Mouse (Mus musculus) layer of hippocampus, postnatal 36 days (tissue): ENCODE results near the gene Olfr930. TPM values are rescaled to one million over a fixed set of nuclear protein-coding genes. Genes with fewer than 3 reads are reported as not detected.

ENCODE experiments used
- DNase-seq, 2 experiments: peaks; one replicate each; pipeline ENCODE4 v3.0.0; 2022
- total RNA-seq, 2 experiments: library from RNA; stranded (reverse); gene quantifications; 2 replicates each; pipeline ENCODE4 v1.2.3; 2021

Gene Olfr930
- not detected for total RNA-seq

DNA sequence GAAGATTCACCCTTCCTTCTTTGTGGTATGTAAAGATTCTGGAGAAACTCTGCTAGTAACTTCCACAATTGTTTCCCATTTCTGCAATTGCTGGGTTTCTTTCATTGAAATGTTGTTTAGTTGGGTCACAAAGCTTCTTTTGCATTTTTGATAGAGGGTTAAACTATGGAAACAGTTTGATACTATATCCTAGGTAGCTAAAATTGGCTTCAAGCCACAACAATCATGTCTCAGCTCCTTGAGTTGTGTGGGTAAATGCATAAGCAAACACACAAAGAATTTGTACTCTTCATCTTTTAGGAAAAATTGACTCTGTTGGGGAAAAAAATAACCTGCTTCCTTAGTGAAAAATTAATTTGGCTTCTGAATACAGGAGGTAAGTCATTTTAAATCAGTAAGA, at the start of gene Olfr930:
Gene Olfr930 (plus strand): TSS at position 301 of the 400 bp plus-strand sequence.
- DNase-seq = no peak

DNA sequence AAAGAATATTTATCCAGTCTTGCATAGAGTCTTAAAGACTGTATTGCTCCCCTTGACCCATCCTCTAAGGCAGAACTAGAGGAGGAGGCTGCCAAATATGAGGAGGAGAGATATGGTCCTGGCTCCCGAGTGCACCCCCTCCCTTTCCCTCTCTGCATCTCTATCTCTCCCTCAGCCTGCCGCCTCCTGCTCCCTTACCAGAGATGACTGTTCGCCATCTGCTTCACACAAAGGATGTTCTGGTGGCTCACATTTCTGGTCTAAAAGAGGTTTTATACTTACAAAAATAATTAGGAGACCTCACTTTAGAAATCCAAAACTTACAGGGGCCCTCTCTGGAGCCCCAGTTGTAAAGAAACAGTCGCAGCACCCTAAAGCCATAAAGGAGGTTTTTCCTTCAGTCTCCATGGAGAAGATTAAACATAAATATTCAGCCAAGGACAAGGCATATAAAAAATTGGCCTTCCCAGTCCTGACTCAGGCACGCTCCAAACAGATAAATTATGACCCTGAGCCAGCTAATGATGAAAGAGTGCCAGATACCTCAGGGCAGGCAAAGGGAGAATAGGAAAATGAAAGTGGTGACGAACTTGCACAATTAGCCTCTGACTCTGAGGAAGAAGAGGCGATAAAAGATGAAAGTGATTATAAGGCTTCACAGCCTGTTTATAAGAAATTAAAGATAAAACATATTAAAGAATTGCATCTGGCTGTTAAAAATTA, 24.0 kb downstream of the Olfr930 start:
- peak; percentile 11 to 19 for DNase-seq

DNA sequence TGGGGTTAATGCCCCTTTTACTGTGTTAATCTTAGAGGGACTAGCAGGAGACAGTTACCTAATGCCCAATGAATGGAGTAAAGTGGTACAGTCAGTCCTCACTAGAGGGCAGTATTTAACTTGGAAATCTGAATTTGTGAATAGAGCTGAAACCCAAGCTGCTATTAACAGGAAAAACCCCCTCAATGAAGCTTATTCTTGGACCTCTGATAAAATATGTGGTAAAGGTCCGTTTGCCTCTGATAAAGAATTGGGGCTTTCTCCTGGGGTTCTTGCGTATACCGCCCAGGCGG, 24.5 kb downstream of the Olfr930 start:
- DNase-seq = no peak

DNA sequence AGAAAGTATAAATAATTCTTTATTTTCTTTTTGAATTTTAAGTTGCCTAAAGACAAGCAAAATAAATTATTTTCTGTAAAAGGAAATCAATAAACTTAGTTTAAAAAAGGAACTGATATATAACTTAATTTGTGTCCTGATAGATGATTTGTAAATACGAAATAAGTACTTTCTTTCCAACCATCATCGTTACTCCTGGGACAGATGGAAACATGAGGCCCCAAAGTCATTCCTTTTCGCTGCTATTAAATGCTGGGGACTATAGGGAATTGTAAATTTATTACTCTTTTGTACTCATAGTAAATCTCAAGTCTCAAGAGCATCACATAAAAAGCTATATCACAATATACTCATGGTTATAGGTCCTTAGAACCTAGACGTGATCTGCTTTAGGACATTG, 42.4 kb downstream of the Olfr930 start, which contains the start of gene Olfr933:
Gene Olfr933 (plus strand): TSS at position 301 of the 400 bp plus-strand sequence.
- DNase-seq = no peak

Other genes with a start within 250 kb of the Olfr930 start
- not detected for gene Olfr919, start 226.1 kb upstream of the Olfr930 start, total RNA-seq
- gene Vwa5a, start 211.5 kb upstream of the Olfr930 start, total RNA-seq = 10 to 100 TPM in 1 of 2 experiments, 1 to 10 TPM in 1; 9.3 to 15.3 TPM
- under 1 TPM in 1 of 2 experiments, not detected in 1; 0.07 TPM for gene Olfr920, start 177.5 kb upstream of the Olfr930 start, total RNA-seq
- not detected for gene Olfr921, start 156.7 kb upstream of the Olfr930 start, total RNA-seq
- gene Olfr922, start 115.2 kb upstream of the Olfr930 start, total RNA-seq = not detected
- not detected for gene Olfr923, start 103.3 kb upstream of the Olfr930 start, total RNA-seq
- not detected for gene Olfr924, start 85.4 kb upstream of the Olfr930 start, total RNA-seq
- not detected for gene Olfr26, start 74.7 kb upstream of the Olfr930 start, total RNA-seq
- not detected for gene Olfr926, start 52.7 kb upstream of the Olfr930 start, total RNA-seq
- under 1 TPM in 1 of 2 experiments, not detected in 1; 0.13 TPM for gene Olfr933, start 42.5 kb downstream of the Olfr930 start, total RNA-seq
- gene Olfr934, start 58.5 kb downstream of the Olfr930 start, total RNA-seq = not detected
- not detected for gene Olfr935, start 69.9 kb downstream of the Olfr930 start, total RNA-seq
- gene Olfr146, start 93.6 kb downstream of the Olfr930 start, total RNA-seq = not detected
- not detected for gene Olfr937, start 135.1 kb downstream of the Olfr930 start, total RNA-seq
- not detected for gene Olfr938, start 149.1 kb downstream of the Olfr930 start, total RNA-seq
- not detected for gene Olfr27, start 198.3 kb downstream of the Olfr930 start, total RNA-seq
- gene Olfr943, start 236.5 kb downstream of the Olfr930 start, total RNA-seq = not detected